Mouse (Mus musculus) spleen, postnatal 36 days (tissue): ENCODE data around the gene Olfr313.

Experiments used
- DNase-seq, 2 experiments: peaks; one replicate each; pipeline ENCODE4 v3.0.0; 2022; ENCODE audit warnings: low spot score in 2 of 2, mixed read lengths in 1 of 2

Gene Olfr313

GRCm38 (mm10) chr11:58849731-58850130 is 34.9 kb downstream of the Olfr313 start:
- no peak for DNase-seq

GRCm38 (mm10) chr11:58860744-58861143 is 45.9 kb downstream of the Olfr313 start:
- no peak for DNase-seq

GRCm38 (mm10) chr11:58867039-58867953 is 52.5 kb downstream of the Olfr313 start, which contains the start of gene 2810021J22Rik:
Gene 2810021J22Rik, plus strand, starts transcription at chr11:58867216.
- DNase-seq: peak; percentile 82 to 83

- no peak for DNase-seq
Observed at GRCm38 (mm10) chr11:58867954-58868330, 53.1 kb downstream of the Olfr313 start.
